Mouse (Mus musculus) layer of hippocampus, postnatal 25 days (tissue): ENCODE data around the gene Sars2. TPM values are rescaled to one million over a fixed set of nuclear protein-coding genes. Genes with fewer than 3 reads are reported as not detected.
A peak's percentile ranks its signal among the peaks of the same experiment; 100 is the strongest.

Experiments
- DNase-seq, 2 experiments: peaks; one replicate each; pipeline ENCODE4 v3.0.0; 2022; ENCODE audit warnings: mixed read lengths in 2 of 2, low spot score in 1 of 2; ENCODE audit errors: extremely low spot score in 1 of 2
- total RNA-seq, 2 experiments: library from RNA; stranded (reverse); gene quantifications; 2 replicates each; pipeline ENCODE4 v1.2.3; 2021

Sars2 gene
- total RNA-seq, 2 experiments from 2014 or later, result 12.4 to 15.6 TPM

- no peak for DNase-seq
Measured at GRCm38 (mm10) chr7:28773163-28773562, 31.4 kb downstream of the Sars2 start.

GRCm38 (mm10) chr7:28774164-28774563, 32.4 kb downstream of the Sars2 start:
- DNase-seq, result no peak

GRCm38 (mm10) chr7:28775129-28775528, 33.3 kb downstream of the Sars2 start:
- DNase-seq, result no peak

- no peak for DNase-seq
Measured at GRCm38 (mm10) chr7:28778825-28779224, 37.0 kb downstream of the Sars2 start.

- peak; percentile 90 to 99 for DNase-seq
Measured at GRCm38 (mm10) chr7:28780067-28780658, 38.4 kb downstream of the Sars2 start.

GRCm38 (mm10) chr7:28780857-28781256, 39.1 kb downstream of the Sars2 start:
- DNase-seq, result no peak

- DNase-seq, result no peak
Measured at GRCm38 (mm10) chr7:28781261-28781663, 39.5 kb downstream of the Sars2 start.

- no peak for DNase-seq
Measured at GRCm38 (mm10) chr7:28785161-28785560, 43.4 kb downstream of the Sars2 start.

GRCm38 (mm10) chr7:28787884-28788283, 46.1 kb downstream of the Sars2 start:
- no peak for DNase-seq

- no peak for DNase-seq
Measured at GRCm38 (mm10) chr7:28788307-28789195, 46.8 kb downstream of the Sars2 start, which contains the start of gene Rinl. Gene Rinl, plus strand, starts transcription at chr7:28788969.

- no peak for DNase-seq
Measured at GRCm38 (mm10) chr7:28789235-28789634, 47.4 kb downstream of the Sars2 start.

GRCm38 (mm10) chr7:28790066-28790806, 48.4 kb downstream of the Sars2 start:
- no peak for DNase-seq

GRCm38 (mm10) chr7:28791706-28792105, 49.9 kb downstream of the Sars2 start:
- no peak for DNase-seq

GRCm38 (mm10) chr7:28792391-28793185, 50.8 kb downstream of the Sars2 start:
- DNase-seq, result no peak

GRCm38 (mm10) chr7:28793834-28794233, 52.0 kb downstream of the Sars2 start:
- no peak for DNase-seq

- DNase-seq, result no peak
Measured at GRCm38 (mm10) chr7:28794496-28794895, 52.7 kb downstream of the Sars2 start.

- no peak for DNase-seq
Measured at GRCm38 (mm10) chr7:28795832-28796231, 54.0 kb downstream of the Sars2 start.

GRCm38 (mm10) chr7:28796562-28796975, 54.8 kb downstream of the Sars2 start:
- DNase-seq, result peak; percentile 78 to 79

- DNase-seq, result no peak
Measured at GRCm38 (mm10) chr7:28799994-28800393, 58.2 kb downstream of the Sars2 start.

- DNase-seq, result no peak
Measured at GRCm38 (mm10) chr7:28801451-28801850, 59.7 kb downstream of the Sars2 start.
